18 mouse cellular contexts compared by ENCODE assay signal in the genomic region with DNA sequence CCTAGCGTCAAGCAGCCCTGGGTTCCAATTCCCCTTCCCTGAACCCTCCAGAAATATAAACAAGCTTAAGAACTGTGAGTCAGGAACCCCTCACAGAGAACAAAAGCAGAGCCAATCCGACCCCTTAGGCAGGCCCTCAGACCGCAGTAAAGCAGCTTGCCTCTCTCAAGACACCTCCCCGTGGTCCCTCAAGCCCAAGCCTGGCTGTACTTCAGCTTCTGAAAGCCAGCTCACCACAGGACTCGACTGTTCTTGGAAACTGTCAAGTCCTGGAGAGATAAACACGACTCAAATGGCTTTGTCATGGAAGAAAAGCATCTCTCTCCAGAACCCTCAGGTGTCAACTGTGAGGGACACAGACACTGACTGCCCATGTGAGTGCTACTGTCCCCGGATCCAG.
A peak's percentile ranks its signal among the peaks of the same experiment; 100 is the strongest.
DNase-seq lines count a peak whose midpoint lies in the region; ATAC-seq and TF ChIP-seq lines count a peak whose summit lies in the region.
"Had no signal": no experiment of that assay in that cellular context is flagged by ENCODE, and none has a peak within 500 bp of the region (broad histone marks: within the 10 kb centered on the region; RNA-seq: fewer than 3 reads in every experiment).

No protein-coding gene starts in this region.

- WGBS in heart, embryonic 15.5 days, result 29% methylated on average over 7 of the region's 7 CpGs
- 11% methylated on average over 7 of the region's 7 CpGs for WGBS in lung, embryonic 15.5 days
- 44% methylated on average over 7 of the region's 7 CpGs for WGBS in lung, adult 2 months
- 25% methylated on average over 7 of the region's 7 CpGs for WGBS in stomach, embryonic 14.5 days

- H3K36me3 ChIP-seq in heart, embryonic 15.5 days, result no peaks in the 10 kb centered on the region
- H3K36me3 ChIP-seq in lung, embryonic 15.5 days, result no peaks in the 10 kb centered on the region
- H3K36me3 ChIP-seq in stomach, embryonic 14.5 days (ENCODE audit: control insufficient read depth, insufficient read depth, low read length), result no peaks in the 10 kb centered on the region
- H3K36me3 ChIP-seq: G1E; hindbrain, embryonic 15.5 days had no signal

- ATAC-seq in heart, embryonic 15.5 days (replicated peaks; ENCODE audit: insufficient number of reproducible peaks, insufficient read depth, low FRiP score, low read depth), result no peak
- peak; percentile 6; the same call in 1 of the 2 replicates for ATAC-seq in lung, embryonic 15.5 days (ENCODE audit: borderline replicate concordance, extremely low read depth, low FRiP score, low TSS enrichment)
- ATAC-seq in stomach, embryonic 14.5 days (ENCODE audit: insufficient number of reproducible peaks, insufficient read depth, low FRiP score, low read depth), result no peak
- no peak for ATAC-seq in erythroid progenitor cell, adult 5-6 weeks (replicated peaks; ENCODE audit: low FRiP score, poor library complexity, severe bottlenecking)
- ATAC-seq: CD4-positive, CD25-positive, alpha-beta regulatory T cell, adult 4 months had no signal

- peaks cover 52% of the 10 kb centered on the region for H3K4me1 ChIP-seq in heart, embryonic 15.5 days (replicated peaks)
- H3K4me1 ChIP-seq in lung, embryonic 15.5 days, result peaks cover 79% of the 10 kb centered on the region
- H3K4me1 ChIP-seq in lung, adult 2 months (ENCODE audit: control insufficient read depth, insufficient read depth, low read length), result peaks cover 30% of the 10 kb centered on the region
- H3K4me1 ChIP-seq in stomach, embryonic 14.5 days (ENCODE audit: control insufficient read depth, insufficient read depth, low read length), result peaks cover 46% of the 10 kb centered on the region

- H3K4me3 ChIP-seq in heart, embryonic 15.5 days, result no peak overlapping the region
- no peak overlapping the region for H3K4me3 ChIP-seq in lung, embryonic 15.5 days
- H3K4me3 ChIP-seq in lung, adult 2 months (replicated peaks; ENCODE audit: extremely low read depth, low read depth, low read length), result no peak overlapping the region
- no peak overlapping the region for H3K4me3 ChIP-seq in stomach, embryonic 14.5 days (ENCODE audit: low read depth, low read length)
- H3K4me3 ChIP-seq: hindbrain, embryonic 15.5 days had no signal

- peak overlapping the region; percentile 36 for H3K27ac ChIP-seq in heart, embryonic 15.5 days
- H3K27ac ChIP-seq in lung, embryonic 15.5 days, result peak overlapping the region; percentile 96
- 0 out of 2 replicates have a peak overlapping the region, but pooled peaks have one; percentile 23 for H3K27ac ChIP-seq in stomach, embryonic 14.5 days (ENCODE audit: low read length)
- H3K27ac ChIP-seq: hindbrain, embryonic 15.5 days had no signal

- H3K9ac ChIP-seq in heart, embryonic 15.5 days, result no peak overlapping the region
- no peak overlapping the region for H3K9ac ChIP-seq in lung, embryonic 15.5 days
- no peak overlapping the region for H3K9ac ChIP-seq in stomach, embryonic 14.5 days (replicated peaks; ENCODE audit: low read depth, low read length)
- H3K9ac ChIP-seq: hindbrain, embryonic 15.5 days had no signal

- no peak overlapping the region for H3K4me2 ChIP-seq in heart, embryonic 15.5 days
- H3K4me2 ChIP-seq in lung, embryonic 15.5 days, result no peak overlapping the region
- H3K4me2 ChIP-seq in stomach, embryonic 14.5 days (replicated peaks; ENCODE audit: low read depth, low read length), result 0 out of 2 replicates have a peak overlapping the region, but pooled peaks have one; percentile 5
- H3K4me2 ChIP-seq: hindbrain, embryonic 15.5 days; liver, embryonic 11.5 days had no signal

- no peak for TF ChIP-seq CTCF in lung, adult 2 months (IDR thresholded peaks at IDR 0.05; ENCODE audit: insufficient read depth, low read length)

- DNase-seq in cerebellum, postnatal 10 days, result peak; percentile 66 to 73
- DNase-seq in cerebellum, adult 8-10 months, result no peak
- DNase-seq in heart, adult 8-10 months (ENCODE audit: low spot score), result no peak
- no peak for DNase-seq in lung, adult 2 months
- DNase-seq: adrenal gland, adult 2 months; cerebellum, postnatal 36 days; kidney, adult 2 months; kidney, postnatal 25 days; midbrain, embryonic 14.5 days; retina, postnatal 1 day had no signal

- H3K27me3 ChIP-seq in heart, embryonic 15.5 days, result no peaks in the 10 kb centered on the region
- H3K27me3 ChIP-seq in lung, embryonic 15.5 days, result no peaks in the 10 kb centered on the region
- H3K27me3 ChIP-seq in stomach, embryonic 14.5 days (ENCODE audit: control insufficient read depth, insufficient read depth, low read length), result no peaks in the 10 kb centered on the region

- no peaks in the 10 kb centered on the region for H3K9me3 ChIP-seq in heart, embryonic 15.5 days (replicated peaks)
- H3K9me3 ChIP-seq in lung, embryonic 15.5 days, result no peaks in the 10 kb centered on the region
- H3K9me3 ChIP-seq in stomach, embryonic 14.5 days (ENCODE audit: control insufficient read depth, low read depth, low read length), result no peaks in the 10 kb centered on the region
- H3K9me3 ChIP-seq: hindbrain, embryonic 15.5 days had no signal

- TF ChIP-seq POLR2A in lung, adult 2 months (IDR thresholded peaks at IDR 0.05; ENCODE audit: borderline replicate concordance, extremely low read depth, low read depth, low read length), result no peak

Comparison
In these comparisons a context has a peak if more than half of its experiments do, and no peak if none do; other contexts are left out.
1. DNase-seq: peak in cerebellum, postnatal 10 days (2 of 2); none in cerebellum, adult 8-10 months (single experiment), heart, adult 8-10 months (single experiment) and lung, adult 2 months (single experiment).
2. H3K27ac ChIP-seq: peak in every context shown above with its lines; median percentile 96 in lung, embryonic 15.5 days; 36 in heart, embryonic 15.5 days; 23 in stomach, embryonic 14.5 days.